Mouse (Mus musculus): ENCODE data around the gene Mif.

DNA sequence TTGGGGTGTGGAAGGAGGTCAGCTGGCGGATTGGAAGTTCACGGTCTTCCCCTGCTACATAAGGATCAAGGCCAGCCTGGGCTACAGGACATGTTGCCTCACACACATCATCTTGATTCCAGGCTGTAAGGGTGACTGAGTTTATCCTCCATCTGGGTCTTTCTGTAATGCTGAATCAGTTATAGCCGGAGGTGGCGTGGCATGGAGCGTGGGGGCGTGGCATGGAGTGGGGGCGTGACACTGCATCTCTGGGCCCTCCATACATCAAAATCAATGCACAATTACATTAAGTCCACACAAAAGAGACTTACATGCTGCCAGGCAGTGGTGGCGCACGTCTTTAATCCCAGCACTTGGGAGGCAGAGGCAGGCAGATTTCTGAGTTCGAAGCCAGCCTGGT lies 20.3 kb upstream of the Mif start:
- TF ChIP-seq POLR2A (IDR thresholded peaks at IDR 0.05; ENCODE audit: borderline replicate concordance, extremely low read depth, low read depth, low read length), result no peak
- TF ChIP-seq CTCF (IDR thresholded peaks at IDR 0.05; ENCODE audit: insufficient read depth, low read length), result no peak
